Mouse (Mus musculus) left cerebral cortex, adult 11 months (tissue): Measurements from ENCODE around the gene Pcdh15.
A peak's percentile ranks its signal among the peaks of the same experiment; 100 is the strongest.

Source experiments
- DNase-seq: peaks from one replicate; pipeline ENCODE4 v3.0.0; 2022; ENCODE audit warnings: low spot score

The Pcdh15 gene

DNA sequence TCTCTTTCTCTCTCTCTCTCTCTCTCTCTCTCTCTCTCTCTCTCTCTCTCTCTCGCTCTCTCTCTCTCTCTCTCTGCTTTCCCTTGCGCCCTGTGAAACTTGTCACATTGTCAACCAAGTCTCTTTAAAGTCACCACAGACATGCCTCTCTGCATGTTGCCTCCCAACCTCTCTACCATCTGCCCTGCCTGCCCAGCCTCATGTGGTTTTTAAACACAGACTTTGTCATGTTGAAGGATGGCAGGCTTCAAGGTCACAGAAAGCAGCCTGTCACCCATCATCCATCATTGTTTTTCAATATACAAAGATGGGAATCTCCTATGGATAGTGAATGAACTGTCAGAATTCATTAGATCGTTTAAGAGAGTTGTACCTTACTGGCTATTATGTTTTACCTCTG is 1207.9 kb downstream of the Pcdh15 start:
- no peak for DNase-seq

DNA sequence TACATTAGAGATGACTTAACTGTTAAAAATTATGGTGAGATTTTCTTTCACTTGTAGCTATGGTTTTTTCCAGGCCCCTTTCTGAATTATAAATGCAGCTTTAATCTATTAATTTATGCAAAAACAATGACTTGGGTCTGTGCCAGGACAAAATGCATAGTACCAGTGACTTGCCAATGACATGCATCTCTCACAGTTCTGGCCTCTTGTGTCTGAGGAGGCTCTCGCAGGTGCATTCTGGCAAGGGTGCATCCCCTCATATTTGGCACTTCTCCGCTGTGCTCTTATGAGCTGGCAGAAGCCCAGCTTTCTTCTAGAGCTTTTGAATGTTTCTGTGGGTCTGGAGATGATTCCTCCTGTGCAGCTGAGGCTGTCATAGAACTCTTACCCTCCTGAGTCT is 1216.9 kb downstream of the Pcdh15 start:
- DNase-seq: no peak

- DNase-seq: no peak
Observed at GRCm38 (mm10) chr10:74335412-74335811, 1236.3 kb downstream of the Pcdh15 start.

DNA sequence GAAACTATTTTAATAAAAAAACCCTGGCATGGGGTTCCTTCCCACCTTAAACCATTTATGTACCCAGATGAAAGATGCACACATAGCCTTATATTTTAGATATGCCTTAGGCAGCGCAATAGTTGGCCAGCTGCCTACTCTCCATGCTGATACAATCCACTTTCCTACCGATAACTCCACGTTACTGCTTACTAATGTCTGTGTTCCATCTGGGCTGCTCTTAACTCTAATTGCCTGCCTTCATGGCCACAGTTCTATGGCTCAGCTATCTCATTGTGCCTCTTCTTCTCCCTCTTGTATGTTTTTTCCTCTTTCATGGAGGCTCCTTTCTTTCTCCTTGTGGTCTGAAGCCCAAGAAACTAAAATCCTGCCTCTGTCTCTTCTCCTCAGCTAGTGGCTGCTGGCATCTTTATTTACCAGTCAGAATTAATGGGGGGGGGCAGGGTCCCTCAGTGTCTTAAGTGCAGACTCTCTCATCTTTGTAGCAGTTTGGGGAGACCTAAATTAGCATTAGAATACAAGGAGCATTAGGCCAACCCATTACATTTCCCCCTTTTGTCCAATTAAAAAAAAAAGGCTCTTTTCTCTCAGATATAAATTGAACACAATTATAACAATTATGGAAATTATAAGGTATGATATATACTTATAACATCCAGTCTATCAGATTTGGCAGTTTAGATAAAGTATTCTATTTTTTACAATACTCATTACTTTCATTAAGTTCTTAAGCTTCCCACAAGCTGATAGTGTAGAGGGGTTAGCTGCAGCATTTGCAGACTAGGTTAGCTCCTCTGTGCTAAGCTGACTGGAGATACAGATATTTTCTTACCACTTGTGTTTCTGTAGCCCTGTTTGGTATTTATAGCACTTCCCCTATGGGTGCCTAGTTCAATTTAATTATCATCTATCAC is 1240.4 kb downstream of the Pcdh15 start:
- no peak for DNase-seq

DNA sequence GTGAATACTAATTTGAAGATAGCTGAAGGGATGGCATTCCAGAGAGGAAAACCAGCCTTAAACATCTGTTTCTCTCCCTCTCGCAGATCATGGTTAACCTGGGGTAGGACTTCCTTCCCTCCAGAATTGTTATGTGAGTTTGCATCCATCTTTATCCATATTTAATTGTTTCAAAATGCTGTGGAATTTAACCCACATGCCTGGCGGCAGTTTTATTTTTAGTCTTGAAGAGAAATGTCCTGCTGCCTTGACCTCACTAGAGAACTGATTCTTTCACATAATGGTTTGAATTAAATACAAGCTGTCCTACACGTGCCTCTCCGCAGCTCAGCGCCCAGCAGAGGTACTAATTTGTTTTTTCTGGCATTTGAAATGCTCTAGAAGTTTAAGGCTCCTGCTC is 1260.4 kb downstream of the Pcdh15 start:
- DNase-seq: no peak

DNA sequence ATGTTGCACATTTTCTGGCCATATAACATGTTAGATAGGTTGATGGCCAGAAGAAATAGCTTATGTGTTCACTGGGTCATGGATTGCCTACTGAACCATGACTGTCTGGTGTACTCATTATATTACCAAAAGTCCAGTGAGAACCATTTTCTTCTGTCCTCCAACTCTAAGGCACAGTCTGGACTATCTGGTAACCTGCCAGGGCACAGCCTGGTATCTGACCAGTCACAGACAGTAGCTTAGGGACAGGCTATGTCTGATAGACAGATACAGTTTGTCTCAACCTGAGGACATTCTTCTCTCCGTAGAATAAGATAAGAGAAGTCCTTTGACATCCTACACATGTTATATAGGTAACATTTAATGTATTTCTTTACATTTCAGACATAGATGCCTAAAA is 1279.6 kb downstream of the Pcdh15 start:
- DNase-seq: no peak

- DNase-seq: no peak
Observed at GRCm38 (mm10) chr10:74379276-74380134, 1280.4 kb downstream of the Pcdh15 start.

- DNase-seq: no peak
Observed at GRCm38 (mm10) chr10:74387538-74388499, 1288.7 kb downstream of the Pcdh15 start.

DNA sequence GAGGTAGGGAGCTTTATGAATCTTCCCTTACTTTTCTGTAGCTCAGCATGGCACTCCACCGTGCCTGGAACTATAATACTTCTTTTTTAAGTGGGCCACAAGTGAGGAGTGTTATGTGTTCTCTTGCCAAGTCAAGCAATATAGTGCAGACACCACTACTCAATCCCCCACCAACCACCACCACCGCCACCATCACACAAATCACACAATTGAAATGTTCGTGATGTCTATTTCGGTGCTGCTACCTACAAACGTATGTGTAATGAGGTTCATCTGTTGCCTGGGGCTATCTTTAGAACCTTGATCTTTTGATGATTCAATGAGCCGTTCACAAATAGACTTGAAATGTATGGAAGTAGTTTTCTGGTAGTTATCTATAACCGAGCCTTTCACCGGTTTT is 1304.0 kb downstream of the Pcdh15 start:
- peak; percentile 12 for DNase-seq

GRCm38 (mm10) chr10:74414021-74414420 is 1314.9 kb downstream of the Pcdh15 start:
- DNase-seq: no peak

GRCm38 (mm10) chr10:74414945-74415344 is 1315.8 kb downstream of the Pcdh15 start:
- no peak for DNase-seq

- no peak for DNase-seq
Observed at GRCm38 (mm10) chr10:74415359-74415758, 1316.2 kb downstream of the Pcdh15 start.

- DNase-seq: no peak
Observed at GRCm38 (mm10) chr10:74415949-74416348, 1316.8 kb downstream of the Pcdh15 start.

DNA sequence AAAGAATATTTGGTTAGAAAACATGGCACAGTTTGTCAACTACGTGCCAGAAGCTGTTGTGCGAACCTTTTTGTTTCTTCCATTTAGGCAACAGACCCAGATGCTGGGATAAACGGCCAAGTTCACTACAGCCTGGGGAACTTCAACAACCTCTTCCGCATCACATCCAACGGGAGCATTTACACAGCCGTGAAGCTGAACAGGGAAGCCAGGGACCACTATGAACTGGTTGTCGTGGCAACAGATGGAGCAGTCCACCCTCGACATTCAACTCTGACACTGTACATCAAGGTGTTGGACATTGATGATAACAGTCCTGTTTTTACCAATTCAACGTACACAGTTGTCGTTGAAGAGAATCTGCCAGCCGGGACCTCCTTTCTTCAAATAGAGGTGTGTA is 1350.9 kb downstream of the Pcdh15 start:
- no peak for DNase-seq

GRCm38 (mm10) chr10:74463972-74464371 is 1364.8 kb downstream of the Pcdh15 start:
- DNase-seq: no peak

- DNase-seq: no peak
Observed at GRCm38 (mm10) chr10:74480779-74481178, 1381.6 kb downstream of the Pcdh15 start.

DNA sequence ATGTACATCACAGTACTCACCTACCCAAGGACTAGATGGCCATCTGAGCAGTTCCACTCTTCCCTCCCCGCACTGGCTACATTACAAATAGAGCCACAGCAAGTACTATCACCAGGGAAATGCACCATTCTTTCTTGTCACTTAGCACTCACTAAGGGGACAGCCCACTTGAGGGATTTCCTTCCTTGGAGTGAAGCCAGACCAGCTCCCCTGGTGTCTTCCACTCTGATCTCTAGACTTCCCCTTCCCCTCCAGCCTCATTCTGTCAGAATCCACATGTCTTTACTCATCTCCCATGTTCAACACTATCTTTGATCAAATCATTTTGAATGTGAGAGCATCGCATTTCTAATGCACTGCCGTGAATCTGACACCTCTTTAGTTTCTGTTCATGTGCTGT is 1413.2 kb downstream of the Pcdh15 start:
- DNase-seq: no peak

- DNase-seq: no peak
Observed at GRCm38 (mm10) chr10:74513743-74514142, 1414.6 kb downstream of the Pcdh15 start.

DNA sequence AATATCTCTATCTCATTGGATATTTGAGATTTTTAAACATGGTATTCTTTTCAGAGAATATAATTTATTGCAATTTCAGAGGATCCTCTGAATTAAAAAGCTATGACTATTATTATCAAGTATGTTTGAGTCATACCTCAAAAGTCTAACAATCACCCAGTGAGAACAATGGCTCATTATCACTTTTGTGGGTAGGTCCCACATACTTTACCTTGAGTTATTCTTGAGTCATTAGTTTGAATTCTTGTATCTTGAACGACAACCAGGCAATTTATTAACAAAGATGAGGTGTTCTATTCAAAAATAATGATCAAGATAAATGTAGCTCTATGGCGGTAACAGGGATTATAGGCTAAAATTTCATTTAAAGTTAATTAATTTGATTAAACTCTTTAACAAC is 1439.2 kb downstream of the Pcdh15 start:
- no peak for DNase-seq

- no peak for DNase-seq
Observed at GRCm38 (mm10) chr10:74555326-74555725, 1456.2 kb downstream of the Pcdh15 start.

- DNase-seq: no peak
Observed at GRCm38 (mm10) chr10:74569603-74570002, 1470.5 kb downstream of the Pcdh15 start.

- DNase-seq: no peak
Observed at GRCm38 (mm10) chr10:74579924-74580323, 1480.8 kb downstream of the Pcdh15 start.
